Mouse (Mus musculus): Measurements from ENCODE around the gene Lysmd1.

Lysmd1 gene

DNA sequence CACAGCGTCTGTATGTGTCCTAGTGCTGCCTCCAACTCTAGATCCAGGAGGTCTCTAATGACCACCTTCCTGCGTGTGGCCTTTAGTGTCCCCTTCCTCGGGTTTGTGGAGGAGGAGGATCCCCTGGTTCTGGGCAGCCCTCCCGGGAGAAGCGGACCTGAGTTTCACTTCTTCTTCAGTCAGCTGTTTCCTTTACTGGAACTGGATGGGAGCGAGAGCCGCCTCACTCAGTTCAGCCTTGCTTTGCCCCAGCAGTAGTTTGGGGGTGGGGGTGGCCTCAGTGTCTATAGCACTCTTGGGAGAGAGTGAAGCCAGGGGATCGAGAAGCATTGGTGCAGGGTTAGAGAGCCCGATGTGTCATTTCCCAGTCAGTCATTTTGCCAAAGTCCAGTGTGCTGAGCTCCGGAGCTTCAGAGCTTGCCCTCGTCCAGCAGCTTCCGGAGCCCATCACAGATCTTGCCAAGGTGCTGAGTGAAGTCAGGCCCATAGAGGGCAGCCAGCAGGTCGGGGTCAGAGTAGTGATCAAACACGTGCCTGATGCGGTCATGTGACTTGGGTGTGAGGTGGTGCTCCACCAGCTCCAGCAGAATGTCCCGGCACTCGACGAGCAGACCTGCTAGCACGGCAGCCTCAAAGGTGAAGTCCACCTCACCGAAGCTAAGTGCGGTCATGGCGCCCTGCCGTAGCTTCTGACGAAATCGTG is 5.8 kb downstream of the Lysmd1 start:
- DNase-seq, result no peak

DNA sequence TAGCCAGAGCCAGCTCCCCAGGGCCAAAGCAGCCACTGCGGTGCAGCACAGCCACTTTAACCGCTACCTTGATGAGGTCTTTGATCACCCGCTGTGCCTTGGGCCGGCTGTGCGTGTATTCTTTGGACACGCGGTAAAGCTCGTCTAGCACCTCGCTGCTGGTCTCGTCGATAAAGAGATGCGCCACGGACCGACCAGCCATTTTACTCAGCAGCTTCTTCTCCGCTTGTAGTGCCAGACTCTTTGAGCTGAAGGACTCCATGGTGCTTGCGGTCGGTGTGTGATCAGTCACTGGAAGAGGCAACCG is 6.4 kb downstream of the Lysmd1 start:
- no peak for DNase-seq

DNA sequence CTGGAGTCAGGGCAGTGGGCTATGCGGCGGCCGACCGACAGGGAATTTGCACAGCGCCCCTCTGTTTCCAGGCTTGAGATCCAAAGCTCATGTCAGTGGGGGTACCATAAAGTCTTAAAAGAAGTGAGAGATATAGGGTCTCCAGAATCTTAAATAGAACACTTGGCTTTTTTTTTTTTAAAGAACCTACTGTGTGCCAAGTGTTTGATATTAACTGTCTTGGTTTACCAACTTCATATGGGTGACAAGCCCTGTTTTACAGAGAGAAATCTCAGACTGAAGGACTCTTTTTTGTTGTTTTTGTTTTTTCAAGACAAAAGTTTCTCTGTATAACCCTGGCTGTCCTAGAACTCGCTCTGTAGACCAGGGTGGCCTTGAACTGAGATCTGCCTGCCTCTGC is 6.9 kb downstream of the Lysmd1 start:
- DNase-seq, result no peak

DNA sequence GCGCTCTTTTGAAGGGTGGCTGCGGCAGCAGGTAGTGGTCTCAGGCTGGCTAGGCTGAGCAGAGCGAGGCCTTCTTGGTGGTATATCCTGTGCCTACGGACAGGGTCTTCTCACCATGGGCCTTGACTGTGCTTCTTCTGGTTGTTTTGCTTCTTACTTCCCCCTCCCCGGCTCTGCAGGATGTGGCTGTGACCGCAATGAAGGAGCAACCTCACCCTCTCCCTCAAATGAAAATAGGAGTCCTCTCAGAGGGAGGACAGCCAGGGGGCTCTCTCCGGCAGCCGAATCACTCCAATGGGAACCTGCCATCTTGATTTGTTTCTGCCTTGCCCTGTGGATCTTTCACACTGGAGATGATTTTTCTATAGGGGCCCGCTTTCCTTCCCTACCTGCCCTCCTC is 7.6 kb downstream of the Lysmd1 start:
- DNase-seq, result no peak

DNA sequence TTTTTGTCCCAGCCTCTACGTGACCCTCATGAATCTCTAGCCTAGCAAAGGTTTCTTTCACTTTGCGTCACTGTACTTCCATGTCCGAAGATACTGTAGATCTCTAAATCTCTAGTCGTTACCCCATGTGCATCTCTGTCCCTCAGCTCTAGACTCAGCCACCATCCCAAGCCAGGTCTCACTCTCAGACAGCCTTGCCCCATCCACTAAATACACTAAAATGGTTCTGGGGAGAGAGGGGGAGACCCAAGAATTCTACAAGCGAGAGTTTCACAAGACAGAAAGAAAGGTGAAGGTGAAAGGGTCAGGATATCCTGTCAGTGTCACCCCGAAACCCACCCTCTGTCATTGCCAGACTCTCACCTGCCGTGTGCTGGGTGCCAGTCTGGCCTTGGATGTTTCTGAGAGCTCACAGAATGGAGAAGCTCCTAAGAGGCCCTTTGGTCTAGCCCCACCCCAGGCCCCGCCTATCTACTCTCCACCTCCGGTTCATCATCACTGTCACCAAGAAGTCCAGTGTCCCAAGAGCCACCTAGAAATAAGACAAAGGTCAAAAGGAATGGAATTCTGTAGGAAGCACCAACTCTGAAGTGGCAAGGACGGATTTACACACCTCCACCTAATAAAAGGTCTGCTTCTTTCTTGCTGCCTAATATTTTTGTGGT is 8.2 kb downstream of the Lysmd1 start, which contains the start of gene Tnfaip8l2:
Gene Tnfaip8l2, minus strand, starts transcription at position 409 of the 665 bp plus-strand sequence.
- no peak for DNase-seq

DNA sequence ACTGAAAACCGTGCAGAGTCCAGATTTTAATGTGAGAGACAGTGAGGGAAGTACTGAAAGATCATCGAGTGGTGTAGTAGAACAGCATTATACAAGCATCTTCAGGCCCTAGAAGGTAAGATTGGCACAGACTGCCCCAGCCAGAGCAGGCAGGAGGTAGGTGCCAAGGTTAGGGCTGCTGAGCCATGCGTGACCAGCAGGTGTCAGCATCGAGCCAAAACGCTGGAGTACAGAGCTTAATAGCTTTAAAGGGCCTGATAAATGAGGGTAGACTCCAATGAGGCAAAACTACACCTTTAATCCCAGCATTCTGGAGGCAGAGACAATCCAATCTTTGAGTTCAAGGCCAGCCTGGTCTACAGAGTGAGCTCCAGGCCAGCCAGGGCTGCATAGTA is 8.7 kb downstream of the Lysmd1 start:
- peak; percentile 76 for DNase-seq

DNA sequence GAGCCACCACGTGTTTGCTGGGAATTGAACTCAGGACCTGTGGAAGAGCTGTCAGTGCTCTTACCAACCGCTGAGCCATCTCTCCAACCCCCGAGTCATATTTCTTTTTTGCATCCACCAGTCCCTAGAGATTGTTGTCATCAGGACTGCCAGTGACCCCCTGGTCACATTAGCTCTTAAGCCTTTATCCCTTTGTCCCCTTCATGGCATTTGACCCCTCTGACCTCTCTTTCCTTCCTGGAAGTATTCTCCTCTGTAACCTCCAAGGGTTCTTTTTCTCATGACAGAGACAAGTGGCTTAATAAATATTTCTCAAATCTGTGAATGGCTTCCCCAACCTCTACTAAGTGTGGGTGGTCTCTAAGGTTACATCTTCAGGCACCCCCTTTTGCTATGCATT is 14.0 kb downstream of the Lysmd1 start:
- no peak for DNase-seq

DNA sequence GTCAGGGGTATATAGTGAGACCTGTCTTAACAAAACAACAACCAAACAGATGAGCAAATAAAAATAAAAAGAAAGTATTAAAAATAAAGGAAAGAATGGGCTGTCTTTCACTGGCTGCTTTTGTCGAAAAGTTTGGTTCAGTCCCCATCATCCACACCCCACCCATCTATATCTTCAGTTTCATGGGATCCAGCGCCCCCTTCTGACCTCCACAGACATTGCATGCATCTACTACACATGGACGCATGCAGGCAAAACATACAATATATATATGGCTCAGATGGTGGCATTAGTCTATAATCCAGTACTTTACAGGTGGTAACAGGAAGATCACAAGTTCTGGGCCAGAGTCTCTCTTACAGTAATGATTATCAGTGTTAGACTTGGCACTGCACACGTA is 20.0 kb downstream of the Lysmd1 start:
- no peak for DNase-seq

DNA sequence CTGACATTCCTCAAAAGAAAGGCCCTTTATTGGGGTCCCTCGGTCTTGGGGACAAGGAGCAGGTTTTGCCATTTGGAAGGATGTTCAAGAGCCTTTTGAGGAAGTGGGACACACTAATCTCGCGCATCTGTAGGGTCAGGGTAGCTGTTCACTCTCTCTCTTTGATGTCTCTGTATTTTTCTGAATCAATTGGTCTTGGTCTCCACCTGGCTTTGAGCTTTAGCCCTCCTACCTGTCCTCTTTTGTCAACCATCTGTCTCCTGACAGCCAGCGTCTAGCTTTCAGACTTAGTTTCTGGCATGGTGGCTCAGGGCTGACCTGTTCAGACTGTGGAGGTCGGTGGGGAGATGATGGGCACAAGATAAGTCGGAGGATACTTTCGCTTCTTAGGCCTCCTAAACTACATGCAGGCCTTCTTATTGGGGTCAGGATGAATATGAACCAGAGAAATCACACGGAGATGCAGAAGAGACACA is 25.7 kb downstream of the Lysmd1 start:
- no peak for DNase-seq

DNA sequence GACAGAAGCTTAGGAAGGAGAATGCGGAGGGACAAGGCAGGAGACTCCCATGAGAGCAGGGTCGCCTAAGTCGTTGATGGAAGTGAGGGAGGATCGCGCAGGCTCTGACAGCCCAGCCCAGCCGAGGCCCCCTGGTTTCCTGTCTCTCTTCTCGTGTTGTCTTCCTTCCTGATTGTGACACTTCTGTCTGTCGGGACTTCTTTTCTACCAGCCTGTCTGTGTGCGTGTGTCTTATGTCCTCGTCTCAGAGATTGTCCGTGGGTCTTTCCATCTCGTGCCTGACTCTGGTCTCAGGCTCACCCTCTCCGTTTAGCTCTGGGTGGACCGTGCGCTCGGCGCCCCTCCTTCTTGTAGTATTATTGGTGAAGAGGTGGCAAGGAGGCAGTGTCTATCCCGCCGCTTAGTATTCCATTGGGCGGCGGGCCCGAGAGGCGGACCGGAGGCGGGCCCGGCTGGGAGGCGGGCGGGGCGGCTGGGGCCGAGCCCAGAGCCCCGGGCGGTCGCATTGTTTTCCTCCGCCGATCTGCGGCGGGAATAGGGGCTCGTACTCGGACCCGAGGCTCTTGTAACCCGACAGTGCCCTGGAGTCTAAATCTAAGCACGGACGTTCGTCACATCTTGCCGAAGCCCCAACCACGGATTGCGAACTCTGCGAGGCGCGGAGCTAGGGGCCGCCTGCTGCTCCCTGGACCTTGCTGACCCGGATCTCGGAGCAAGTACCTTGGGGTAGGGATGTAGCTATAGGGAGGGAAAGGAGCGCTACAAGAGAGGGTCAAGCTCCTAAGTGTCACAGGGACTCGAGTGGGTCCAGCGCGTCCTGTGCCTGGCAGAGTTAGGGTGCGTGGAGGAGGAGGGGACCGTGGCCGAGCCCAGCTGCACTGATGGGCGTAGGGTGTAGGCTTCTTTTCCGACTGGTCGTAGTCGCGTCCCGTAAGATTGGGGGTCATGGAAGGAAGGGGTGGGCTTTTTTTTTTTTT is 26.4 kb downstream of the Lysmd1 start, which contains the start of gene Sema6c:
Gene Sema6c, plus strand, starts transcription at position 471 of the 977 bp plus-strand sequence.
- DNase-seq, result peak; percentile 85

DNA sequence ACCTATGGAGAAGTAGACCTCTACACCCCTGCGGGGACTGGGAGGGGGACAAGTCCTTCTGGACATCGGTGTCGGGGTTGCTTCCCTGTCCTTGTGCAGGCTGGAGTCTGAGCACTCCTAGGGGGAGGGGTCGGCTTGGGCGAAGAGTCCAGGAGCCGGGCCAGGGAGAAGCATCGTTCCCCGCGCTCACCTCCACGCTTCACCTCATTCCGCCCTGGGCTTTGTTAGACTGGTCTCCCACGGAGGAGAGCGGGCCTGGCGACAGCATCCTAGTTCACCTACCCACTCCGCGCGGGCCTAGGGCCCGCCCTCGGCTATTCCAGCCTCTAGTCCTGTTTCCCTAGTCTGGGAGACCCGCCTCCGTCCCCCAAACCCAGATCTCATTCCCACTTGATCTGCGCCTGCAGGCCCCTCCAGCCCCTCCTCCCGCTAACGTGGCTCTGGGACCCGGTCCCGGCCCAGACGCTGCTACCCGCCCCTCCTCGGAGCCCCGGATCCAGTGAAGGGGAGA is 27.2 kb downstream of the Lysmd1 start:
- DNase-seq, result peak; percentile 38

DNA sequence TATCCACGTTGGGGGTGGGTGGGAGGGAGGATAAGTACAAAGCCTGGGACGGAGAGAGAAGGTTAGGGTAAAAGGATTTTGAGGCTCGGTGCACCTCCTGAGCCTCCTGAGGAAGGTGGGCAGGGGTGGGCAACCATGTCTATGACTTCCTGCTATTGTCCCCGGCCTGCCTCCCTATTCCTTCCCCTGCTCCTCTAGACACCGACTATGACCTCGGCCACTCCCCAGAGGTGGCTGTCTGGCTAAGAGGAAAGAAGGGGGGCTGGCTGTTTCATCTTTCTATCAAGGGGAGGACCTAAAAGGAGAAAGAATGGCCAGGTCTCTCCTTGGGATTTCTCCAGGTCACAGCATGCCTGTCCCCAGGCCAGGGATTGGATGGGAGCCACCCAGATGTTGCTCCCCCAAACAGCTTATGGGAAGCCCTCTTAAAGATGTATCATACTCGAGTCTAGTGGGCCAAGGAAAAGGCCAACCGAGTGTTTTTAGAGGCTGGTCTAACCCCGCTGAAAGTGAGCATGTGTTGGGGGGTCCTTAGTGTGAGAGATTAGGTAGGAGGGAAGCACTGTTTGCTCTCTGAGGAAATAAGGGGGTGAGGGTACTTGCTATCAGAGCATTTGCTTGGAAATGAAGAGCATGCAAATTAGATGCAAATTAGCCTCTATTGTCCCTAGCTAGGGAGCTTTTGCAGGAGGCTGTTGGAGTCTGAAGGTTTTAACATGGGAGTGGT is 27.9 kb downstream of the Lysmd1 start:
- no peak for DNase-seq

DNA sequence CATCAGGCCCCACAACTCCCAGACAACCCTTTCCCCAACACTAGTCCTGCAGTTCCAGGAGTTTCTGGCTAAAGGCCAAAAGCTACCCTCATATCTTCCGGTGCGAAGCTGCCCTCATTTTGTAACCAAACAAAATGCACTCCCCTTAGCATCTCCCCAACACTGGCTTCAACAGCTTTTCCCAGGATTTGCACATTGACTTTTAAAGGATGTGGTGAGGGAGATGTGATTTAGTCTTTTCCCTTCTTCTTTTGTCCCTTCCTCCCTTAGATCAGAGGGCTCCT is 28.4 kb downstream of the Lysmd1 start:
- no peak for DNase-seq

DNA sequence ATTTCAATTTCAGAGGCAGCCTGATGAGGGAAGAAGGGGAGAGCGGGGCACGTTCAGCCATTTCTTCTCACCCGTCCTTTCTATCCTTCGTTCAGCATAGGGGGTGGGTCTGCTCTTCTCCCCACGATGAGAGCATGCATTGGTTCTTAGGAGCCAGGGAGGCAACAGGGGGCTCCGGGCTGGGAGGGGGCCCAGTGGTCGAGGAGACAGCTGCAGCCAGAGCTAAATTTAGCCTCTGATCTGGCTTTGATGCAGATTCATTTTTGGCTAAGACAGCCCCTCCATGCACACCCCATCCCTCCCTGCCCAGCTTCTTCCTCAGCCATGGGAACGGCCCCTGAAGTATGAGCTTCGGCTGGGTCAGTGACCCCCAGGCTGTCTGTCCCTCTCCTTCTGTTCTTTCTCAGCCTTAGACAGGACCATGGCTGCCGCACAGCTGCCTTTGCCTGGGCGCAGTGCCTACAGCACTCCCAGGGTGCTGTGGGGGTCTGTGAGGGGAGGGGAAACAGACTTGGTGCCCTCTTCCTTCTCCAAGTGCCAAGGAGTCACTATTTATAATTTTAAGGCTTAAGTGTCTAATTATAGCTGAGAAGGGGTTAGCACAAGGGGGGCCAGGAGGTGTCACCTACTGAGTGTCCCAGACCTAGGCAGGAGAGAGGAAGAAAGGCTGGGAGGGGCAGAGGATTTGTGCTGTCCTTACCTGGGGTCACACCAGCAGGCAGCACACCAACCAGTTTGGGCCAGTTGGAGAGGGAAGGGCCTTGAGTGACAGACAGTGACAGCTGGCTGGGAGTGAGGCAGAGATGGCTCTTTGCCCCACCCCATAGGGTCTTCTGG is 29.7 kb downstream of the Lysmd1 start:
- no peak for DNase-seq

DNA sequence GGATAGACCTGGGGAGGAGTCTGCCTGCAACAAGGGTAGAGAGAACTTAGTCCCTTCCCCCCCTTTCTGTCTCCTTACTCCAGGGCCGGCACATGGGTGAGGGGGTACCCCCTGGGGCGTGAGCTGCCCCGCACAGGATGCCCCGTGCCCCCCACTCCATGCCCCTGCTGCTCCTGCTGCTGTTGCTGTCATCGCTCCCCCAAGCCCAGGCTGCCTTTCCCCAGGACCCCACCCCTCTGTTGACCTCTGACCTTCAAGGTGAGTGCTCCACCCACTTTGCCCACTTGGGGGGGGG is 30.3 kb downstream of the Lysmd1 start:
- no peak for DNase-seq

DNA sequence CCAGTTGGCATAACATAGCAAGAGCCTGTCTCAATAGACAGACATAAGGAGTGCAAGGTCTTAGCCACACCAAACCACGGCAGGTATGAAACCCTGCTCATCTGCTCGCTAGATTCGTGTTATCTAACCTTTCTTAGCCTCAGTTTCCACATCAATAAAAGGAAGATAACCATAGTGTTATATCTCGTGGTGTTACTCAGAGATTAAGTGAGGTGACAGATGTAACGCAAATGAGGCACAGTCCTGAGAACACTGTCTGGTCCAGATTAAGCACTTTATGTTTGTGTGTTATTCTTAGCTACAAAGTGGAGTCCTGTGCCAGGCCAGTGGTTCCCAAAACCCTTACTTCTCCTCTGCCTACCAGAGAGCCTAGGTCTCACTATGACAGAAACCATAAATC is 31.0 kb downstream of the Lysmd1 start:
- DNase-seq, result no peak

DNA sequence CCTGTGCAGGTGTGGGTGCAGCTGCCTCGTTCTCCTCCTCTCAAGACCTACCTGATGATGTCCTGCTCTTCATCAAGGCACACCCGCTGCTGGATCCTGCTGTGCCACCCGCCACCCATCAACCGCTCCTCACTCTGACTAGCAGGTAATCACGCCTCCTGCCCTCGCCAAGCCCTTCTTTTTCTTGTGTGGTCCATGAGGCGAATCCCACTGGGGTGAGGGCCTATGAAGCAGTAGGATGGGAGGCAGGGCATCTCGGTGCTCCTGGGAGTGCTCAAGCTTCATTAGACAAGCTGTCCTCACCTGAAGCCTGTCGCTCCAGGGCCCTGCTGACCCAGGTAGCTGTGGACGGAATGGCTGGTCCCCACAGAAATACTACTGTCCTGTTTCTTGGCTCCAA is 36.1 kb downstream of the Lysmd1 start:
- no peak for DNase-seq

DNA sequence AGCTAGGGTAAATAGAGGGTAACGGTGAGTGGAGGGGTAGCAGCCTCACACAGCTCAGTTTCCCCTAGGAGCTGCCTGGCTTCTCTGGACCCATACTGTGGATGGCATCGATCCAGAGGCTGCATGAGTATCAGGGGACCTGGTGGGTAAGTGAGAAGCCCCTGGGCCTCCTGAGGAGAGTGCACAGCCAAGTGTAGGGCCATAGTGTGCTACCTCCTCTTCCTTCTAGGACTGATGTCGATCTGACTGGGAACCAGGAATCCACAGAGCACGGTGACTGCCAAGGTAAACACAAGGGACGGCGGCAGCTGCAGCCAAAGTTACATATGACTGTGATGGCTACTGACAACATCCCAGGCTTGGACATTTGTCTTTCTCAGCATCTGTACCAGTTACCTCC is 37.2 kb downstream of the Lysmd1 start:
- no peak for DNase-seq

DNA sequence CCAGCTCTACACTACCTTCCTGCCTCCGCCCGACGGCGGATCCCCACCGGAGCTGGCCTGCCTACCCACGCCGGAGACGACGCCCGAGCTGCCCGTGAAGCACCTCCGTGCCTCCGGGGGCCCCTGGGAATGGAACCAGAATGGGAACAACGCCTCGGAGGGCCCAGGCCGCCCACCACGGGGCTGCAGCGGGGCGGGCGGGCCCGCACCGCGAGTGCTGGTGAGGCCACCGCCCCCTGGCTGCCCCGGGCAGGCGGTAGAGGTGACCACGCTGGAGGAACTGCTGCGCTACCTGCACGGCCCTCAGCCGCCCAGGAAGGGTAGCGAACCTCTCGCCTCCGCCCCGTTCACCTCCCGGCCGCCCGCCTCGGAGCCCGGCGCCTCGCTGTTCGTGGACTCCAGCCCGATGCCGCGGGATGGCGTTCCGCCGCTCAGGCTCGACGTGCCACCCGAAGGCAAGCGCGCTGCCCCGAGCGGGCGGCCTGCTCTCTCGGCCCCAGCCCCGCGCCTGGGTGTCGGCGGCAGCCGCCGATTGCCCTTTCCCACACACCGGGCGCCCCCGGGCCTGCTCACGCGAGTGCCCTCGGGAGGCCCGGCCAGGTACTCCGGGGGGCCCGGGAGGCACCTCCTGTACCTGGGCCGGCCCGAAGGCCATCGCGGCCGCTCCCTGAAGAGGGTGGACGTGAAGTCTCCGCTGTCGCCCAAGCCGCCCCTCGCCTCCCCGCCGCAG is 38.8 kb downstream of the Lysmd1 start:
- no peak for DNase-seq

DNA sequence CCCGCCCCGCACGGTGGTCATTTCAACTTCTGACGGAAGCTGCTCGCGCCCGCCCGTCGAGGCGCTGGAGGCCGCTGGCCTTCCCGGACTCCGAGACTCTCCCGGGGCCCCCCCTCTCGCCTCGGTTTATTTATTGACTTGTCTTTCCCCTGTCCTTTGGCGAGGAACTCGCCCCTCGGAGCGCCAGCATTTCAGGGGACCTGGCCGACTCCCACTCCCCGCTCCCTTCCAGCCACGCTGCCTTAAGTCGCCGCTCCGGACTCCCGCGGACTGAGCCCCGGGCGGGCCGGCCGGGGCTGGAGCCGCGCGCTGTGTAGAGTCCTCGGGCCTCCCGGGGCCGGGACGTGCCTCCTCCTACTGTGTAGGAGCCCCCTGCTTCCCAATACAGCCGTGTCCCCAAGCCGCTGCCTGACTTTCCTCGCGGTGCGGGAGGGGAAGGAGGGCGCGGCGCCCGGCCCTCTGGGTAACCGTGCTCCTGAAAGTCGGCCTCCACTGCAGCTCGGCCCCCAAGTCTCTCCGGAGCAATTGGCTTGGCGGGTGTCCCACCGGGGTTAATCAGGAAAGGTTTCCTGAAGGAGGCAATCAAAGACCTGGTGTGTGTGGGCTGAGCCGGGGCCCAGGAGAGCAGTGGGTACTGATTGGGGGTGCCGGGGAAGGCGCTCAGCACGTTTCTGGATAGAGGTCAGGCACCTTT is 39.5 kb downstream of the Lysmd1 start:
- peak; percentile 29 for DNase-seq

All from right cerebral cortex, postnatal 14 days (tissue).